Mouse (Mus musculus): ENCODE measurements around the gene Rgma. TPM values are rescaled to one million over a fixed set of nuclear protein-coding genes. Genes with fewer than 3 reads are reported as not detected.

The Rgma gene
- polyA plus RNA-seq, 1 experiment from 2014 or later, result 17.3 TPM

DNA sequence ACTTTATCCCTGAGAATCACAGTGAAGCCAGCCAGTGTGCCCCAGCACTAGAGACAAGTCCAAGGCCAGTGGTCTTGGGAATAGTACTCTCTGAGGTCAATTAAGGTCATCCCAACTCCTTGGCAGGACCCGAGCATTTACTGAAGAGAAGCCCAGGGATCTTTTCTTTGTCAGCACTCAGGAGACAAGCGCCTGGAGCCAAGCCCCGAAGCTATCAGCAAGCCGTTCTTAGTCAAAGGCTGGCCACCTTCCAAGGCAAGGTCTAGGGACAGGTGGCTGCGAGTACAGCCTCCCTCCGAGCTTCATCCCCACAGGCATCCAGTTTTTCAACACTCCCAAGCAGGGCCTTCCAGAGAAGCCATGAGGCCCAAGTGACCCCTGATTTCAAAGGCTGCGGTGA lies 40.4 kb upstream of the Rgma start:
- H3K27ac ChIP-seq (ENCODE audit: low read depth, low read length), result no peak overlapping the region
- no peaks in the 10 kb centered on the region for H3K27me3 ChIP-seq (ENCODE audit: control insufficient read depth, insufficient read depth, low read length)
- no peak overlapping the region for H3K4me2 ChIP-seq (replicated peaks; ENCODE audit: low read depth, low read length)
- H3K9ac ChIP-seq (ENCODE audit: low read depth, low read length), result no peak overlapping the region
- ATAC-seq (ENCODE audit: low FRiP score, low TSS enrichment), result no peak
- no peaks in the 10 kb centered on the region for H3K9me3 ChIP-seq (ENCODE audit: control insufficient read depth, low read length)
- H3K4me1 ChIP-seq (ENCODE audit: control insufficient read depth, insufficient read depth, low read length), result peaks cover 14% of the 10 kb centered on the region; the same call in 1 of the 2 replicates
- WGBS, result 64% methylated on average over 7 of the region's 7 CpGs
- no peak overlapping the region for H3K4me3 ChIP-seq (ENCODE audit: low read length)
- H3K36me3 ChIP-seq (ENCODE audit: control insufficient read depth, insufficient read depth, low read length), result no peaks in the 10 kb centered on the region

DNA sequence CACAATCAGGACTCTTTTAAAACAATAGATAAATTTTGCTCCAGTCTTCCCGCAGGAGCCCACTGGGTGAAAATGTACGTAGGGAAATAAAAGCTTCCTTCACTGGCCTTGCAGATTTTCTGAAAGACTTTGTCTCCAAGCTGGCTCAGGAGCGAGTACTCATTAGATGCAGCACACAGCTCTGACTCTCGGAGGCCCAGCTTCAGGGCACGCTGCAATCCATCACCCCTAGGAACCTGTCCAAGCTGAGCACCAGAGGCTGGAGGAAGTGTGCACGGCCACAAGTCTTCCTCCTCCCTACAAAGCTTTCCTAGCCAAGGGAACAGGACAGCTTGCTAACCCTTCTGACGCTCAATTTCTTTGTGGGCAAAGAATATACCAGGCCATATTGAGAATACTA lies 38.9 kb upstream of the Rgma start:
- H3K27ac ChIP-seq (ENCODE audit: low read depth, low read length), result no peak overlapping the region
- no peak for ATAC-seq (ENCODE audit: low FRiP score, low TSS enrichment)
- no peaks in the 10 kb centered on the region for H3K9me3 ChIP-seq (ENCODE audit: control insufficient read depth, low read length)
- peaks cover 14% of the 10 kb centered on the region; the same call in 1 of the 2 replicates for H3K4me1 ChIP-seq (ENCODE audit: control insufficient read depth, insufficient read depth, low read length)
- H3K27me3 ChIP-seq (ENCODE audit: control insufficient read depth, insufficient read depth, low read length), result no peaks in the 10 kb centered on the region
- H3K4me3 ChIP-seq (ENCODE audit: low read length), result no peak overlapping the region
- no peaks in the 10 kb centered on the region for H3K36me3 ChIP-seq (ENCODE audit: control insufficient read depth, insufficient read depth, low read length)
- no peak overlapping the region for H3K4me2 ChIP-seq (replicated peaks; ENCODE audit: low read depth, low read length)
- no peak overlapping the region for H3K9ac ChIP-seq (ENCODE audit: low read depth, low read length)
- 35% methylated on average over 7 of the region's 7 CpGs for WGBS

DNA sequence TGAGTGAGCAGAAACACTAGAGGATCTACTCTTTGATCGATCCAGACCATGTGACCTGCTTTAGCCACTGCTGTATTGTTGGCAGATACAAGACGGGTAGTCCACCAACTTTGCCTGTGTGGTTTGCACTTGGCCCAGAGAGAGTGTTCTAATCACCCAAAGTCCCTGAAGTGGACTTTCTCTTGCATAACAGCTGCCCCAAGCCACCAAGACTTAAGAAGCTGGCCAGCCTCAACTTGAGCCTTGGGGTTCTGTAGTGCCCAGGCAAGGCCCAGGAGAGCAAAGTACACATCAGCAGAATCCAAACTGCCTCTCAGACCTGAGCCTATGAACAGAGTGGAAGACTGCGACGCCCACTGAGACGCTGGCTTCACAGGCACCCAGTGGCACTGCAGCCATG lies 37.0 kb upstream of the Rgma start:
- ATAC-seq (ENCODE audit: low FRiP score, low TSS enrichment), result no peak
- Histone ChIP-seq H3K4me2 (replicated peaks; ENCODE audit: low read depth, low read length) (no peak overlapping the region), H3K9me3 (ENCODE audit: control insufficient read depth, low read length) (no peaks in the 10 kb centered on the region), H3K36me3 (ENCODE audit: control insufficient read depth, insufficient read depth, low read length) (no peaks in the 10 kb centered on the region), H3K27ac (ENCODE audit: low read depth, low read length) (no peak overlapping the region), H3K27me3 (ENCODE audit: control insufficient read depth, insufficient read depth, low read length) (no peaks in the 10 kb centered on the region), H3K9ac (ENCODE audit: low read depth, low read length) (no peak overlapping the region), H3K4me1 (ENCODE audit: control insufficient read depth, insufficient read depth, low read length) (peaks cover 10% of the 10 kb centered on the region; the same call in 1 of the 2 replicates), H3K4me3 (ENCODE audit: low read length) (no peak overlapping the region)
- 90% methylated on average over 5 of the region's 5 CpGs for WGBS

DNA sequence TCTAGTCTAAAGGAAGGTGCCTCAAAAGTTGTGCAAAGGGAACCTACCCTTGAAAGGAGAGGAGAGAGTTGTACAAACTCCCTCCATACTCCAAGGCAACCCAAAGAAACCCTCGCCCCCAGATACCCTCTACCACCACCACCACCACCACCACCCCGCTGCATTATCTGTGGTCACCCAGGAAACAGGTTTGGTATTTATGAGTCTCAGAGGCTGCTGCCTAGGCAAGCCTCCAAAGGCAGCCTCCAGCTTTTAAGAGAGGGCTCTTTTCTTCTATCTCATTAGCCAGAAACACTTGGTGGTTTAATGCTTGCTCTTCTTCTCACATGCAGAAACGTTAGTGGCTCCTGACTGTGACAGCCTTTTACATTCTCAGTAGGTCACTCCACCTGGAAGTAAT lies 31.5 kb upstream of the Rgma start:
- Histone ChIP-seq H3K4me1 (ENCODE audit: control insufficient read depth, insufficient read depth, low read length) (no peaks in the 10 kb centered on the region), H3K4me3 (ENCODE audit: low read length) (no peak overlapping the region), H3K36me3 (ENCODE audit: control insufficient read depth, insufficient read depth, low read length) (no peaks in the 10 kb centered on the region), H3K9me3 (ENCODE audit: control insufficient read depth, low read length) (no peaks in the 10 kb centered on the region), H3K27ac (ENCODE audit: low read depth, low read length) (no peak overlapping the region), H3K27me3 (ENCODE audit: control insufficient read depth, insufficient read depth, low read length) (no peaks in the 10 kb centered on the region), H3K4me2 (replicated peaks; ENCODE audit: low read depth, low read length) (no peak overlapping the region), H3K9ac (ENCODE audit: low read depth, low read length) (no peak overlapping the region)
- WGBS, result 46% methylated on average over 3 of the region's 3 CpGs
- no peak for ATAC-seq (ENCODE audit: low FRiP score, low TSS enrichment)

DNA sequence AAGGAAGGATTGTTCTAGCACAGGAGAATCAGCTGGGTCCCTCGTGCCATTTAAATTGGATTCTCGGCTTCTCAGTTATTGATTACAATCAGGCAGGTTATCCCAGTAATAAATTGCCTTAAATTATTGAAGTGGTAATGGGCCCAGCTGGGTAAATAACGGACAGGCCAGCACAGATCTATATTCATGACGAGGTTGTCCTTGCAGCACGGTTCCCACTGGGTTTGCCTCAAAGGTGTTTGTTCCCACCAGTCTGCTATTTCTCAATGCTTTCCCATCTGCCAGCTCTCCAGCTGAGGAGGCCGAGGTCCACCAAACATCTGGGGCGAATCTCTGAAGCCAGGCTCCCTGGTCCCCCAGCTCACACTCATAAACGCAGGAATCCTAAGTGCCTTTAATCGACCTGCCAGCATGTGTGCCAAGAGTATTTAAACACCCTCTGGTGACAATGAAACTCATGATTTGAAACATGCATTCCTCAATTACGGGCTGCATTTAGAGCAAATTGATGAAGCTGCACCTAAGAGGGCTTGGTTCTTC lies 26.7 kb upstream of the Rgma start:
- no peak overlapping the region for H3K4me2 ChIP-seq (replicated peaks; ENCODE audit: low read depth, low read length)
- no peaks in the 10 kb centered on the region for H3K36me3 ChIP-seq (ENCODE audit: control insufficient read depth, insufficient read depth, low read length)
- no peak overlapping the region for H3K9ac ChIP-seq (ENCODE audit: low read depth, low read length)
- 28% methylated on average over 10 of the region's 10 CpGs for WGBS
- H3K27ac ChIP-seq (ENCODE audit: low read depth, low read length), result no peak overlapping the region
- H3K27me3 ChIP-seq (ENCODE audit: control insufficient read depth, insufficient read depth, low read length), result no peaks in the 10 kb centered on the region
- ATAC-seq (ENCODE audit: low FRiP score, low TSS enrichment), result no peak
- H3K4me3 ChIP-seq (ENCODE audit: low read length), result no peak overlapping the region
- 0 out of 2 replicates have a peak, but pooled peaks cover 4% of the 10 kb centered on the region for H3K4me1 ChIP-seq (ENCODE audit: control insufficient read depth, insufficient read depth, low read length)
- no peaks in the 10 kb centered on the region for H3K9me3 ChIP-seq (ENCODE audit: control insufficient read depth, low read length)

- Histone ChIP-seq H3K36me3 (ENCODE audit: control insufficient read depth, insufficient read depth, low read length) (no peaks in the 10 kb centered on the region), H3K4me3 (ENCODE audit: low read length) (no peak overlapping the region), H3K4me2 (replicated peaks; ENCODE audit: low read depth, low read length) (no peak overlapping the region), H3K9me3 (ENCODE audit: control insufficient read depth, low read length) (no peaks in the 10 kb centered on the region), H3K9ac (ENCODE audit: low read depth, low read length) (no peak overlapping the region), H3K27me3 (ENCODE audit: control insufficient read depth, insufficient read depth, low read length) (no peaks in the 10 kb centered on the region), H3K27ac (ENCODE audit: low read depth, low read length) (no peak overlapping the region), H3K4me1 (ENCODE audit: control insufficient read depth, insufficient read depth, low read length) (0 out of 2 replicates have a peak, but pooled peaks cover 4% of the 10 kb centered on the region)
- no peak for ATAC-seq (ENCODE audit: low FRiP score, low TSS enrichment)
- WGBS, result 62% methylated on average over 8 of the region's 8 CpGs
Observed at GRCm38 (mm10) chr7:73349158-73349557, 26.2 kb upstream of the Rgma start.

DNA sequence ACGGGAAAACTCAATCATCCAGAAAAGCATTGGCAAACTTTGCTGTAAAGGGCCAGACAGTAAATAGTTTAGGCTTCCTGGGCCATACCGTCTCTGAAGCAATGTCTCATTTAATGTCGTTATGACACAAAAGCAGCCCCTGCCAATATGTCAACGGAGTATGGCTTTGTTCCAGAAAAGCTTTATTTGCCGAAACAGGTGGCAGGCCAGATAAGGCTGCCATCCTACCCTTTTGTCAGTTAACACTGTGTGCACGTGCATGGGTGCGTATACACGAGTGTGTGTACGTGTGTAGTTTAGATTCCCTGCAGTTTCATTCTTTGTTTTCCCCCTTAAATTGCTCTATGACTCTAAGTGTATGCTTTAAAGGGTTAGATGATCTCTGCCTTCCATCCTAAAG lies 20.1 kb upstream of the Rgma start:
- ATAC-seq (ENCODE audit: low FRiP score, low TSS enrichment), result no peak
- no peak overlapping the region for H3K9ac ChIP-seq (ENCODE audit: low read depth, low read length)
- H3K27ac ChIP-seq (ENCODE audit: low read depth, low read length), result no peak overlapping the region
- no peaks in the 10 kb centered on the region for H3K27me3 ChIP-seq (ENCODE audit: control insufficient read depth, insufficient read depth, low read length)
- H3K36me3 ChIP-seq (ENCODE audit: control insufficient read depth, insufficient read depth, low read length), result no peaks in the 10 kb centered on the region
- 0 out of 2 replicates have a peak, but pooled peaks cover 4% of the 10 kb centered on the region for H3K4me1 ChIP-seq (ENCODE audit: control insufficient read depth, insufficient read depth, low read length)
- H3K4me3 ChIP-seq (ENCODE audit: low read length), result no peak overlapping the region
- H3K9me3 ChIP-seq (ENCODE audit: control insufficient read depth, low read length), result no peaks in the 10 kb centered on the region
- WGBS, result 79% methylated on average over 9 of the region's 9 CpGs
- H3K4me2 ChIP-seq (replicated peaks; ENCODE audit: low read depth, low read length), result no peak overlapping the region

GRCm38 (mm10) chr7:73356901-73357300 lies 18.4 kb upstream of the Rgma start:
- H3K27ac ChIP-seq (ENCODE audit: low read depth, low read length), result no peak overlapping the region
- no peaks in the 10 kb centered on the region for H3K36me3 ChIP-seq (ENCODE audit: control insufficient read depth, insufficient read depth, low read length)
- ATAC-seq (ENCODE audit: low FRiP score, low TSS enrichment), result no peak
- no peak overlapping the region for H3K4me2 ChIP-seq (replicated peaks; ENCODE audit: low read depth, low read length)
- no peak overlapping the region for H3K4me3 ChIP-seq (ENCODE audit: low read length)
- no peaks in the 10 kb centered on the region for H3K9me3 ChIP-seq (ENCODE audit: control insufficient read depth, low read length)
- no peaks in the 10 kb centered on the region for H3K27me3 ChIP-seq (ENCODE audit: control insufficient read depth, insufficient read depth, low read length)
- no peaks in the 10 kb centered on the region for H3K4me1 ChIP-seq (ENCODE audit: control insufficient read depth, insufficient read depth, low read length)
- H3K9ac ChIP-seq (ENCODE audit: low read depth, low read length), result no peak overlapping the region
- 88% methylated on average over 5 of the region's 5 CpGs for WGBS

DNA sequence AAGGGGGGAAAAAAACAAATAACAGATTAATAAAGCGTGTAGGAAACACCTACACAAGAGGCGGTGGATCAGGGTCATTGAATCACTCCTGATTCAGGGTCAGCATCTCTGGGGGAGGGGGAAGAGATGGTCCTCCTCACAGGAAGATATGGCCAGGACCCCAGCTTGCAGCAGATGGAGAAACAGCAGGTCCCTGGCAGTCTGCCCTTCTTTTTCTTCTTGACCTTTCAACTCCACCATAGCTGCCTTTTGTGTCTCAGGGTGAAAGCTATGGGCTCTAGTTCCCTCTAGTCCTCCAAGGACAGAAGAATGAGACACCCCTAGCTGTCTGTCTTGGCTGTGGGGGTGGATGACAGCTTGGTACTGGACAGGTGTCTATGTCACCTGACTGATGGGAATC lies 17.7 kb upstream of the Rgma start:
- no peaks in the 10 kb centered on the region for H3K36me3 ChIP-seq (ENCODE audit: control insufficient read depth, insufficient read depth, low read length)
- no peaks in the 10 kb centered on the region for H3K9me3 ChIP-seq (ENCODE audit: control insufficient read depth, low read length)
- no peak overlapping the region for H3K27ac ChIP-seq (ENCODE audit: low read depth, low read length)
- no peaks in the 10 kb centered on the region for H3K27me3 ChIP-seq (ENCODE audit: control insufficient read depth, insufficient read depth, low read length)
- WGBS, result 65% methylated on average over 2 of the region's 2 CpGs
- H3K4me1 ChIP-seq (ENCODE audit: control insufficient read depth, insufficient read depth, low read length), result no peaks in the 10 kb centered on the region
- no peak overlapping the region for H3K4me3 ChIP-seq (ENCODE audit: low read length)
- no peak overlapping the region for H3K4me2 ChIP-seq (replicated peaks; ENCODE audit: low read depth, low read length)
- no peak for ATAC-seq (ENCODE audit: low FRiP score, low TSS enrichment)
- no peak overlapping the region for H3K9ac ChIP-seq (ENCODE audit: low read depth, low read length)
